Mouse (Mus musculus): Measurements from ENCODE around the gene M6pr. TPM values are rescaled to one million over a fixed set of nuclear protein-coding genes. Genes with fewer than 3 reads are reported as not detected.

The M6pr gene
- total and polyA plus RNA-seq, 2 experiments: 46.4 to 104 TPM

DNA sequence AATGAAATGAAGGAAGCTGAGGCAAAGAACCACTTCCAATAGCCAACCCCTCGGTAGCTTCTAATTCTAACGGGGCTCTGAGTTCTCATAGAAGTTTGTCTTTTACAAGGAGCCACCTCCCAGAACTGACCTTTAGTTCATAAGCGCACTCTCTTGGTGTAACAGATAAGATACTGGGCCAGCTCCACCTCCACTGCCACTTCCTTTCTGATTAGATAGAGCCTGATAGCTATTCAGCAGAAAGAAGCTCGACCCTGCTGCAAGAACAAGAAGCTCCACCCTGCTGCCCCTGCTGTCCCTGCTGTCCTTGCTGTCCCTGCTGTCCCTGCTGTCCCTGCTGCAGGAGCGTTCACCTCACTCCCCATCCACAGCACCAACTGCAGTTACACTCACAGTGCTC lies 34.0 kb upstream of the M6pr start:
- Histone ChIP-seq H3K27ac (replicated peaks; ENCODE audit: insufficient read depth, low read depth, low read length) (no peak overlapping the region), H3K36me3 (ENCODE audit: control insufficient read depth, insufficient read depth, low read length) (no peaks in the 10 kb centered on the region), H3K27me3 (ENCODE audit: control insufficient read depth, insufficient read depth, low read length) (no peaks in the 10 kb centered on the region), H3K9ac (ENCODE audit: low read depth, low read length) (no peak overlapping the region), H3K4me3 (ENCODE audit: insufficient read depth, low read depth, low read length) (no peak overlapping the region), H3K79me2 (ENCODE audit: control insufficient read depth, insufficient read depth, low read length) (no peaks in the 10 kb centered on the region), H3K4me1 (ENCODE audit: control insufficient read depth, insufficient read depth, low read length) (no peaks in the 10 kb centered on the region)
- TF ChIP-seq CTCF (IDR thresholded peaks at IDR 0.05; ENCODE audit: low read depth, low read length) (no peak), POLR2A (IDR thresholded peaks at IDR 0.05; ENCODE audit: extremely low read depth, insufficient read depth, low read length) (no peak)
- no peak for DNase-seq (ENCODE audit: extremely low read depth, low read depth, low spot score)
- 21% methylated on average over 5 of the region's 5 CpGs for WGBS

DNA sequence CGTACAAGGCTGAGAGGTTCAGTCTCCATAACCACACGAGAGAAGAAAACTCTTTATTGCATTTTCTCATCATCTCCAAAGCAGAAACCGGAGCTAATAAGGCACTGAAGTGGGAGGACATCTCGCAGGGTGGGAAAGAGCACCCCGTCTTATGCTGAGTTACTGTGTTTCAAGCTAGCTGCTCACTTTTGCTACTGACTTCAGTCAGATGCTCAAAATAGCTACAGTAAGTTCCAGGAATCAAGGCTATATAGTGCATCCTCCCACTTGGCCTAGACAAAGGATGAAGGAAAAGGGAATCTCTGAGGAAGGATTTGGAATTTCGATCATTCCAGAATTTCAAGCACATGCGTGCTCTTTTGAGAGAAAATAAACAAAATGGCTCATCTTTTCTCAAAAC lies 32.0 kb upstream of the M6pr start:
- Histone ChIP-seq H3K36me3 (ENCODE audit: control insufficient read depth, insufficient read depth, low read length) (no peaks in the 10 kb centered on the region), H3K79me2 (ENCODE audit: control insufficient read depth, insufficient read depth, low read length) (no peaks in the 10 kb centered on the region), H3K27me3 (ENCODE audit: control insufficient read depth, insufficient read depth, low read length) (no peaks in the 10 kb centered on the region), H3K9ac (ENCODE audit: low read depth, low read length) (no peak overlapping the region), H3K27ac (replicated peaks; ENCODE audit: insufficient read depth, low read depth, low read length) (no peak overlapping the region), H3K4me1 (ENCODE audit: control insufficient read depth, insufficient read depth, low read length) (no peaks in the 10 kb centered on the region), H3K4me3 (ENCODE audit: insufficient read depth, low read depth, low read length) (no peak overlapping the region)
- no peak for DNase-seq (ENCODE audit: extremely low read depth, low read depth, low spot score)
- no peak for TF ChIP-seq POLR2A (IDR thresholded peaks at IDR 0.05; ENCODE audit: extremely low read depth, insufficient read depth, low read length)
- TF ChIP-seq CTCF (IDR thresholded peaks at IDR 0.05; ENCODE audit: low read depth, low read length): no peak
- 86% methylated on average over 7 of the region's 7 CpGs for WGBS

DNA sequence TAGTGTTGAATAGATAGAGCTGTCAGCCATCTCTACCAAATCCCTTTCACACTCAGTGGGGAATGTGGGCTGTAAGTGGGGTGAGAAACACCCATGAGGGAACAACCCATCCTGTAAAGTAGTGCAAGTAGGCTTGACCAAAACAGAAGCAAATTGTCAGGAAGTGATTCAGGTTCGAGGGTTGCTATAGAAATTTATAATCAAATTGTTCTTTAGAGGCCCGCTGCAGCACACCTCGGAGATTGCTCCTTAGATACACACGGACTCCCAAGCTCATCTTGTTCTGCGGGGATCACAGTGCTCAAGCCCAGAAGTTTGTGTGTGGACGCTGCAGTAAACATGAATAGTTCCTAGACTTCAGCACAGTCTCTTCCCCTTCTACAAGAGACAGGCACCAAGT lies 25.7 kb upstream of the M6pr start, which contains the start of gene Klrg1:
Gene Klrg1 (minus strand): TSS at position 101 of the 400 bp plus-strand sequence.
- Histone ChIP-seq H3K4me1 (ENCODE audit: control insufficient read depth, insufficient read depth, low read length) (no peaks in the 10 kb centered on the region), H3K4me3 (ENCODE audit: insufficient read depth, low read depth, low read length) (no peak within 1 kb of the TSS), H3K9ac (ENCODE audit: low read depth, low read length) (no peak within 1 kb of the TSS), H3K27me3 (ENCODE audit: control insufficient read depth, insufficient read depth, low read length) (no peaks in the 10 kb centered on the region), H3K79me2 (ENCODE audit: control insufficient read depth, insufficient read depth, low read length) (no peaks in the 10 kb centered on the region), H3K27ac (replicated peaks; ENCODE audit: insufficient read depth, low read depth, low read length) (no peak within 1 kb of the TSS), H3K36me3 (ENCODE audit: control insufficient read depth, insufficient read depth, low read length) (no peaks in the 10 kb centered on the region)
- DNase-seq (ENCODE audit: extremely low read depth, low read depth, low spot score): no peak
- no peak for TF ChIP-seq CTCF (IDR thresholded peaks at IDR 0.05; ENCODE audit: low read depth, low read length)
- no peak for TF ChIP-seq POLR2A (IDR thresholded peaks at IDR 0.05; ENCODE audit: extremely low read depth, insufficient read depth, low read length)
- WGBS: 80% methylated on average over 6 of the region's 6 CpGs

DNA sequence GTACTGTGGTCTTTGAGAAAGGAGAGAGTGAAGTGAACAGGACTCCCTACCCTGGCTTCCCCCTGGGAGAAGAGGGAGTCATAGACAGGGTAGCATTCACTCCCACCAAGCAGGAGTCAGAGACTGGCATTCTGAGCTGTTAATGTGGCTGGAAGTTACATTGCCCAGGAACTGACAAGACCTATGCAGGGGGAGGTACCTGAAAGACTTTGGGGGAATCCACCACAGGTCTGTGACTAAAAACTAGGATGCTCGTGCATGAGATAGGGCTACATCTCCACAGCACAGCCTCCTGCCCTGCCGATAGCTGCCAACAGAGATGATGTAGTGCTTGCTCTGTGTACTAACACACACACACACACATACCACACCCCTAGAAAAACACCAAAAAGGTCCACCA lies 25.1 kb upstream of the M6pr start:
- Histone ChIP-seq H3K4me1 (ENCODE audit: control insufficient read depth, insufficient read depth, low read length) (no peaks in the 10 kb centered on the region), H3K9ac (ENCODE audit: low read depth, low read length) (no peak overlapping the region), H3K27ac (replicated peaks; ENCODE audit: insufficient read depth, low read depth, low read length) (no peak overlapping the region), H3K36me3 (ENCODE audit: control insufficient read depth, insufficient read depth, low read length) (no peaks in the 10 kb centered on the region), H3K4me3 (ENCODE audit: insufficient read depth, low read depth, low read length) (no peak overlapping the region), H3K79me2 (ENCODE audit: control insufficient read depth, insufficient read depth, low read length) (no peaks in the 10 kb centered on the region), H3K27me3 (ENCODE audit: control insufficient read depth, insufficient read depth, low read length) (no peaks in the 10 kb centered on the region)
- WGBS: 81% methylated on average over 2 of the region's 2 CpGs
- no peak for DNase-seq (ENCODE audit: extremely low read depth, low read depth, low spot score)
- TF ChIP-seq POLR2A (IDR thresholded peaks at IDR 0.05; ENCODE audit: extremely low read depth, insufficient read depth, low read length) (no peak), CTCF (IDR thresholded peaks at IDR 0.05; ENCODE audit: low read depth, low read length) (no peak)

DNA sequence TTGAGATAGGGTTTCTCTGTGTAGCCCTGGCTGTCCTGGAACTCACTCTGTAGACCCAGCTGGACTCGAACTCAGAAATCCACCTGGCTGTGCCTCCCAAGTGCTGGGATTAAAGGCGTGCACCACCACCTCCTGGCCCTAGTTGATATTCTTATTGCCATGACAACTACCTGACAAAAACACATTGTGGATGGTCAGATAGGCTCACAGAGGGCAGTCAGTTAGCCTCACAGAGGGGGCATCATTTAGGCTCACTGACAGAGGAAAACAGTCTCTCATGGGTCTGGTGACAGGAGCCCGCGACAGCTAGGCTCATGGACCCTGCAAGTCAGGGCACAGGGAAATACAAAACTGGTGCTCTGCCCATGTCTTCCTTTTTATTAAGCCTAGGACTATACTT lies 24.2 kb upstream of the M6pr start:
- Histone ChIP-seq H3K36me3 (ENCODE audit: control insufficient read depth, insufficient read depth, low read length) (no peaks in the 10 kb centered on the region), H3K27ac (replicated peaks; ENCODE audit: insufficient read depth, low read depth, low read length) (no peak overlapping the region), H3K27me3 (ENCODE audit: control insufficient read depth, insufficient read depth, low read length) (no peaks in the 10 kb centered on the region), H3K4me1 (ENCODE audit: control insufficient read depth, insufficient read depth, low read length) (no peaks in the 10 kb centered on the region), H3K79me2 (ENCODE audit: control insufficient read depth, insufficient read depth, low read length) (no peaks in the 10 kb centered on the region), H3K9ac (ENCODE audit: low read depth, low read length) (no peak overlapping the region), H3K4me3 (ENCODE audit: insufficient read depth, low read depth, low read length) (no peak overlapping the region)
- TF ChIP-seq CTCF (IDR thresholded peaks at IDR 0.05; ENCODE audit: low read depth, low read length): no peak
- no peak for TF ChIP-seq POLR2A (IDR thresholded peaks at IDR 0.05; ENCODE audit: extremely low read depth, insufficient read depth, low read length)
- 87% methylated on average over 4 of the region's 4 CpGs for WGBS
- DNase-seq (ENCODE audit: extremely low read depth, low read depth, low spot score): no peak

DNA sequence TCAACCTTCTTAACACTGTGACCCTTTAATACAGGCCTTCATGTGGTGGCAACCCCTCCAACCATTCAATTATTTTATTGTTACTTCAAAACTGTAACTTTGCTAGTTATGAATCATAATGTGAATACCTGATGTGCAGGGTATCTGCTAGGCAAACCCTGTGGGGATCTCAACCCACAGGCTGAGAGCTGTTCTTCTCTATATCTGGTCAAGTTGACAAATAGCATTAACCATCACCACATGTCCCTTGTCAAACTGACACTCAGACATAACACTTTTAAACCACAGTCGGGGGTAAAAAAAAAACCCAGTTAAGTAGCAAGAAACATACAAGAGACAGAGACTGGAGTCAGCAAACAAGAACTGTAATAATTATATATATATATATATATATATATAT lies 23.7 kb upstream of the M6pr start:
- H3K36me3 ChIP-seq (ENCODE audit: control insufficient read depth, insufficient read depth, low read length): no peaks in the 10 kb centered on the region
- H3K27me3 ChIP-seq (ENCODE audit: control insufficient read depth, insufficient read depth, low read length): no peaks in the 10 kb centered on the region
- TF ChIP-seq CTCF (IDR thresholded peaks at IDR 0.05; ENCODE audit: low read depth, low read length): no peak
- no peak overlapping the region for H3K4me3 ChIP-seq (ENCODE audit: insufficient read depth, low read depth, low read length)
- no peaks in the 10 kb centered on the region for H3K79me2 ChIP-seq (ENCODE audit: control insufficient read depth, insufficient read depth, low read length)
- WGBS: 70% methylated on average over 1 of the region's 1 CpGs
- DNase-seq (ENCODE audit: extremely low read depth, low read depth, low spot score): no peak
- H3K27ac ChIP-seq (replicated peaks; ENCODE audit: insufficient read depth, low read depth, low read length): no peak overlapping the region
- no peak overlapping the region for H3K9ac ChIP-seq (ENCODE audit: low read depth, low read length)
- no peaks in the 10 kb centered on the region for H3K4me1 ChIP-seq (ENCODE audit: control insufficient read depth, insufficient read depth, low read length)

Measured in liver, adult 2 months (tissue).